25 mouse cellular contexts compared by ENCODE assay signal in the genomic region with DNA sequence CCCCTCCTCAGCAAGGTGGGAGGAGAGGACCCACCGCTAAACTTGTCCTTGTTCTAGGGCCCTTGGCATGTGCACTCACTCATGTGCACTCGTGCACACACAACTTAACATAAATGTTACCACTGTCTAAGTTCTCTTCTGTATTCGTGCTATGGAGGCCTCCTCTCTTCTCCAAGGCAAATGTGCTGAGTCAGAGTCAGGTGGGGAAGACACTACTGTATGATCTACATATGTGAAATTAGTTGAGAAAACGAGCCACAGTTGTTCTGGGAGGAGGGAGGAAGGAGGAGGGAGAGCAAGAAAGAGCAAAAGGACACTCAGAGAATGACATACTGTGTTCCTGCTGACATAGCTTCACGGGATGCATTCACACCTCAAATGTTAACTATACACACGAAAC. TPM values are rescaled to one million over a fixed set of nuclear protein-coding genes. Genes with fewer than 3 reads are reported as not detected.
DNase-seq lines count a peak whose midpoint lies in the region; ATAC-seq and TF ChIP-seq lines count a peak whose summit lies in the region.
"Had no signal": no experiment of that assay in that cellular context is flagged by ENCODE, and none has a peak within 500 bp of the region (broad histone marks: within the 10 kb centered on the region; RNA-seq: fewer than 3 reads in every experiment).

No protein-coding gene starts in this region.

- H3K4me2 ChIP-seq in forebrain, embryonic 13.5 days = no peak overlapping the region
- H3K4me2 ChIP-seq: embryonic facial prominence, embryonic 13.5 days; forebrain, embryonic 15.5 days; hindbrain, embryonic 12.5 days had no signal

- ATAC-seq in forebrain, embryonic 13.5 days = no peak
- ATAC-seq: forebrain, embryonic 15.5 days; hindbrain, embryonic 16.5 days; inflammation-experienced regulatory T-cells, adult 6 months; intestine, postnatal 0 days had no signal

- no peak for TF ChIP-seq POLR2A in MEL (IDR thresholded peaks at IDR 0.05; ENCODE audit: control insufficient read depth in 1 of 2, insufficient read depth in 1 of 2, low read depth in 1 of 2, low read length in 2 of 2, poor library complexity in 1 of 2)

- peak overlapping the region; percentile 22; the same call in 1 of the 2 replicates for H3K27ac ChIP-seq in MEL (ENCODE audit: control insufficient read depth, low read depth, low read length)
- H3K27ac ChIP-seq in forebrain, embryonic 13.5 days = no peak overlapping the region
- H3K27ac ChIP-seq: embryonic facial prominence, embryonic 13.5 days; forebrain, embryonic 15.5 days; heart, embryonic 10.5 days; hindbrain, embryonic 12.5 days had no signal

- no peak for TF ChIP-seq EP300 in MEL (IDR thresholded peaks at IDR 0.05; ENCODE audit: low read depth in 1 of 2, low read length in 2 of 2)

- H3K27me3 ChIP-seq in E14TG2a.4 (ENCODE audit: insufficient read depth, low read length) (no peaks in the 10 kb centered on the region), MEL (ENCODE audit: control insufficient read depth in 1 of 2, insufficient read depth in 2 of 2, low read length in 2 of 2) (no peaks in the 10 kb centered on the region)
- H3K27me3 ChIP-seq in forebrain, embryonic 13.5 days = no peaks in the 10 kb centered on the region
- H3K27me3 ChIP-seq: embryonic facial prominence, embryonic 13.5 days; forebrain, embryonic 15.5 days; hindbrain, embryonic 12.5 days had no signal

- H3K36me3 ChIP-seq in E14TG2a.4 (ENCODE audit: insufficient read depth, low read length) = no peaks in the 10 kb centered on the region
- H3K36me3 ChIP-seq in MEL (ENCODE audit: control insufficient read depth in 1 of 2, insufficient read depth in 2 of 2, low read length in 2 of 2) = peaks cover 0 to 22% of the 10 kb centered on the region in 2 experiments; a peak in 2 of 4 replicates
- H3K36me3 ChIP-seq in forebrain, embryonic 13.5 days (ENCODE audit: poor library complexity, severe bottlenecking) = no peaks in the 10 kb centered on the region
- H3K36me3 ChIP-seq: embryonic facial prominence, embryonic 13.5 days; forebrain, embryonic 15.5 days; heart, embryonic 10.5 days; hindbrain, embryonic 12.5 days had no signal

- 83% methylated on average over 6 of the region's 6 CpGs for WGBS in forebrain, embryonic 13.5 days

- no peak for TF ChIP-seq RAD21 in MEL (IDR thresholded peaks at IDR 0.05; ENCODE audit: low read depth, low read length)

- TF ChIP-seq CTCF in E14TG2a.4 (conservative IDR thresholded peaks at IDR 0.05; ENCODE audit: low read length) (no peak), MEL (IDR thresholded peaks at IDR 0.05 in 2 of 3, conservative IDR thresholded peaks at IDR 0.05 in 1 of 3; ENCODE audit: control insufficient read depth in 1 of 3, insufficient read depth in 1 of 3, low read depth in 2 of 3, low read length in 3 of 3, poor library complexity in 1 of 3, severe bottlenecking in 1 of 3) (no peak)

- H3K4me1 ChIP-seq in E14TG2a.4 (replicated peaks; ENCODE audit: low read depth, low read length) (peaks cover 63% of the 10 kb centered on the region), MEL (ENCODE audit: control insufficient read depth in 1 of 2, insufficient read depth in 2 of 2, low read length in 2 of 2) (peaks cover 19 to 23% of the 10 kb centered on the region in 2 experiments)
- H3K4me1 ChIP-seq in forebrain, embryonic 13.5 days = peaks cover 9% of the 10 kb centered on the region; the same call in 1 of the 2 replicates

- H3K79me2 ChIP-seq in MEL (ENCODE audit: control insufficient read depth, insufficient read depth, low read length, poor library complexity) = peaks cover 4% of the 10 kb centered on the region; the same call in 1 of the 2 replicates

- H3K9ac ChIP-seq in MEL (ENCODE audit: control insufficient read depth, low read depth, low read length, poor library complexity, severe bottlenecking) = no peak overlapping the region
- H3K9ac ChIP-seq in forebrain, embryonic 13.5 days = no peak overlapping the region
- H3K9ac ChIP-seq: embryonic facial prominence, embryonic 13.5 days; forebrain, embryonic 15.5 days; hindbrain, embryonic 12.5 days had no signal

- peak; percentile 11 to 12 for DNase-seq in thymus, postnatal 10 days (ENCODE audit: low spot score in 2 of 2)
- no peak for DNase-seq in thymus, adult 18-20 months
- DNase-seq in MEL (ENCODE audit: low read depth, low spot score) = peak; percentile 74
- peak; percentile 25 for DNase-seq in c-Kit-positive CD71-positive TER-119-positive erythroid progenitor cells, embryonic 14.5 days (ENCODE audit: low spot score)
- no peak for DNase-seq in gastrocnemius, postnatal 10 days
- DNase-seq: adrenal gland, adult 2 months; adrenal gland, postnatal 25 days; cerebellum, adult 11-12 months; cerebellum, adult 9-10 months; cerebellum, postnatal 25 days; heart, adult 18-20 months; heart, postnatal 10 days; heart, postnatal 4 days had no signal

- H3K4me3 ChIP-seq in E14TG2a.4 (replicated peaks; ENCODE audit: low read length) (0 out of 2 replicates have a peak overlapping the region, but pooled peaks have one; percentile 2), MEL (ENCODE audit: control insufficient read depth in 1 of 2, insufficient read depth in 1 of 2, low read depth in 2 of 2, low read length in 2 of 2) (no peak overlapping the region)
- H3K4me3 ChIP-seq in forebrain, embryonic 13.5 days = no peak overlapping the region
- H3K4me3 ChIP-seq: embryonic facial prominence, embryonic 13.5 days; forebrain, embryonic 15.5 days; heart, embryonic 10.5 days; hindbrain, embryonic 12.5 days had no signal

- H3K9me3 ChIP-seq in E14TG2a.4 (ENCODE audit: low read length) (peaks cover 5% of the 10 kb centered on the region), MEL (replicated peaks; ENCODE audit: insufficient read depth, low read length) (no peaks in the 10 kb centered on the region)
- no peaks in the 10 kb centered on the region for H3K9me3 ChIP-seq in forebrain, embryonic 13.5 days (replicated peaks)
- H3K9me3 ChIP-seq: embryonic facial prominence, embryonic 13.5 days; forebrain, embryonic 15.5 days; heart, embryonic 10.5 days; hindbrain, embryonic 12.5 days had no signal

TF ChIP-seq in MEL, 35 proteins besides CTCF, POLR2A, EP300 and RAD21:
- TF ChIP-seq BHLHE40 (IDR thresholded peaks at IDR 0.05; ENCODE audit: borderline replicate concordance, low read depth, low read length) (no peak), MYB (IDR thresholded peaks at IDR 0.05; ENCODE audit: low read depth, low read length) (no peak), GABPA (IDR thresholded peaks at IDR 0.05; ENCODE audit: low read depth, low read length) (peak; percentile 77; the same call in 1 of the 2 replicates), ZMIZ1 (IDR thresholded peaks at IDR 0.05; ENCODE audit: low read depth, low read length) (no peak), POLR2AphosphoS2 (IDR thresholded peaks at IDR 0.05; ENCODE audit: low read length) (no peak), SIN3A (IDR thresholded peaks at IDR 0.05; ENCODE audit: low read length) (no peak), ETS1 (IDR thresholded peaks at IDR 0.05; ENCODE audit: low read depth, low read length) (peak; percentile 73), USF1 (IDR thresholded peaks at IDR 0.05; ENCODE audit: low read depth, low read length) (0 out of 2 replicates have a peak, but pooled peaks have one; percentile 19), KAT2A (conservative IDR thresholded peaks at IDR 0.05; ENCODE audit: low read depth, low read length) (no peak), MXI1 (IDR thresholded peaks at IDR 0.05; ENCODE audit: low read depth, low read length) (peak; percentile 10; the same call in 1 of the 2 replicates), ZKSCAN1 (IDR thresholded peaks at IDR 0.05; ENCODE audit: low read depth, low read length) (no peak), TCF12 (IDR thresholded peaks at IDR 0.05; ENCODE audit: low read depth, low read length) (no peak), HCFC1 (IDR thresholded peaks at IDR 0.05; ENCODE audit: low read depth, low read length) (no peak), POLR2AphosphoS5 (IDR thresholded peaks at IDR 0.05; ENCODE audit: borderline replicate concordance, low read depth, low read length) (no peak), NELFE (IDR thresholded peaks at IDR 0.05; ENCODE audit: low read depth, low read length) (no peak), MAFK (IDR thresholded peaks at IDR 0.05; ENCODE audit: borderline replicate concordance, low read depth, low read length) (peak; percentile 89), TBP (IDR thresholded peaks at IDR 0.05; ENCODE audit: low read depth, low read length) (no peak)

RNA-seq across cellular contexts. Expression of a gene that starts 3.4 kb away (rescaled TPM):
- total RNA-seq in MEL (2012; rRNA removed) = 17.3 and 28.9 TPM in 2 replicates
- 10 to 100 TPM in 1 of 2 experiments, not detected in 1; 34.4 TPM for polyA plus RNA-seq in MEL (2012; ENCODE audit: insufficient read depth in 1 of 2, insufficient read length in 2 of 2, low read depth in 1 of 2, low replicate concordance in 2 of 2, missing spikeins in 1 of 2)
- total RNA-seq in gastrocnemius, postnatal 10 days (2021) = 10 to 100 TPM; 17.7 to 18.5 TPM
- 3.2 and 4.6 TPM in 2 replicates for polyA plus RNA-seq in forebrain, embryonic 13.5 days (2015; fragmentation: Nextera tagmentation; extraction: Ambion mirVana)

RNA-seq across cellular contexts. Expression of a gene that starts 19.9 kb away (rescaled TPM):
- total RNA-seq in MEL (2012; rRNA removed) = not detected in 2 replicates
- not detected for polyA plus RNA-seq in MEL (2012; ENCODE audit: insufficient read depth in 1 of 2, insufficient read length in 2 of 2, low read depth in 1 of 2, low replicate concordance in 2 of 2, missing spikeins in 1 of 2)
- not detected for total RNA-seq in gastrocnemius, postnatal 10 days (2021)
- polyA plus RNA-seq in forebrain, embryonic 13.5 days (2015; fragmentation: Nextera tagmentation; extraction: Ambion mirVana) = not detected in 2 replicates
- total RNA-seq: adrenal gland, adult 2 months; adrenal gland, postnatal 25 days; gastrocnemius, adult 8-10 months; gastrocnemius, postnatal 4 days; heart, adult 18-20 months; heart, postnatal 10 days; heart, postnatal 4 days had no signal
- polyA plus RNA-seq: adrenal gland, adult 2 months; embryonic facial prominence, embryonic 13.5 days; forebrain, embryonic 15.5 days; heart, embryonic 10.5 days; heart, embryonic 14.5 days; hindbrain, embryonic 12.5 days; hindbrain, embryonic 16.5 days; inflammation-experienced regulatory T-cells, adult 6 months; intestine, postnatal 0 days had no signal

RNA-seq across cellular contexts. Expression of a gene that starts 34.2 kb away (rescaled TPM):
- 0.12 and 0.13 TPM in 2 replicates for total RNA-seq in MEL (2012; rRNA removed)
- under 1 TPM in 1 of 2 experiments, not detected in 1; 0.70 TPM for polyA plus RNA-seq in MEL (2012; ENCODE audit: insufficient read depth in 1 of 2, insufficient read length in 2 of 2, low read depth in 1 of 2, low replicate concordance in 2 of 2, missing spikeins in 1 of 2)
- under 1 TPM; 0.19 to 0.20 TPM for total RNA-seq in gastrocnemius, postnatal 10 days (2021)
- polyA plus RNA-seq in forebrain, embryonic 13.5 days (2015; fragmentation: Nextera tagmentation; extraction: Ambion mirVana) = not detected in 2 replicates
- total RNA-seq: adrenal gland, postnatal 25 days; heart, postnatal 10 days; heart, postnatal 4 days had no signal
- polyA plus RNA-seq: forebrain, embryonic 15.5 days; heart, embryonic 10.5 days; heart, embryonic 14.5 days; inflammation-experienced regulatory T-cells, adult 6 months; intestine, postnatal 0 days had no signal

RNA-seq across cellular contexts. Expression of a gene that starts 52.5 kb away (rescaled TPM):
- not detected in 2 replicates for total RNA-seq in MEL (2012; rRNA removed)
- polyA plus RNA-seq in MEL (2012; ENCODE audit: insufficient read depth in 1 of 2, insufficient read length in 2 of 2, low read depth in 1 of 2, low replicate concordance in 2 of 2, missing spikeins in 1 of 2) = not detected
- total RNA-seq in gastrocnemius, postnatal 10 days (2021) = not detected
- polyA plus RNA-seq in forebrain, embryonic 13.5 days (2015; fragmentation: Nextera tagmentation; extraction: Ambion mirVana) = not detected in 2 replicates
- total RNA-seq: gastrocnemius, postnatal 4 days; heart, adult 18-20 months; heart, postnatal 10 days; heart, postnatal 4 days had no signal
- polyA plus RNA-seq: adrenal gland, adult 2 months; embryonic facial prominence, embryonic 13.5 days; forebrain, embryonic 15.5 days; heart, embryonic 14.5 days; hindbrain, embryonic 12.5 days; hindbrain, embryonic 16.5 days; intestine, postnatal 0 days had no signal

RNA-seq across cellular contexts. Expression of a gene that starts 52.5 kb away (rescaled TPM):
- total RNA-seq in MEL (2012; rRNA removed) = not detected in 2 replicates
- not detected for polyA plus RNA-seq in MEL (2012; ENCODE audit: insufficient read depth in 1 of 2, insufficient read length in 2 of 2, low read depth in 1 of 2, low replicate concordance in 2 of 2, missing spikeins in 1 of 2)
- total RNA-seq in gastrocnemius, postnatal 10 days (2021) = under 1 TPM; 0.31 to 0.77 TPM
- polyA plus RNA-seq in forebrain, embryonic 13.5 days (2015; fragmentation: Nextera tagmentation; extraction: Ambion mirVana) = not detected in 2 replicates
- polyA plus RNA-seq: adrenal gland, adult 2 months; embryonic facial prominence, embryonic 13.5 days; forebrain, embryonic 15.5 days; heart, embryonic 10.5 days; heart, embryonic 14.5 days; hindbrain, embryonic 12.5 days; hindbrain, embryonic 16.5 days; inflammation-experienced regulatory T-cells, adult 6 months; intestine, postnatal 0 days had no signal

Comparison
In these comparisons a context has a peak if more than half of its experiments do, and no peak if none do; other contexts are left out.
1. DNase-seq: peak in thymus, postnatal 10 days (2 of 2), MEL (single experiment) and c-Kit-positive CD71-positive TER-119-positive erythroid progenitor cells, embryonic 14.5 days (single experiment); none in thymus, adult 18-20 months (0 of 2) and gastrocnemius, postnatal 10 days (single experiment).